8 mouse cellular contexts compared by ENCODE assay signal in the genomic region with DNA sequence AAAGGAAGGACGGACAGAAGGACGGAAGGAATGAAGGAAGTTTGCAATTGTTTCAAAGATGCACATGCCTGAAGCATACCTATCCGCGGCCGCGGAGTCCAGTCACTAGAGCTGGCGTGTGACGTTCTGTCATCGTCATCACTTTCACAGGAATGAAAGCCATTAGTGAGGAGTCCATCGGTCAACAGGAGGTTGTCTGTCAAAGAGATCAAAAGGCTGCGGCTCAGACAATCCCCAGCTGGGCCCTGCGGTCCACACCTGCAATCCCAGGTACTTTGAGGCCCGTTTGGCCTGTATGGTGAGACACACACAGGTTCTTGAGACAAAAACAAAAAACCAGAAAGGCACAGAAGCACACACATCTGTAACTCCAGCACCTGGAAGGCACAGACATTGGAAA. TPM values are rescaled to one million over a fixed set of nuclear protein-coding genes. Genes with fewer than 3 reads are reported as not detected.
DNase-seq lines count a peak whose midpoint lies in the region; ATAC-seq and TF ChIP-seq lines count a peak whose summit lies in the region.

No protein-coding gene starts in this region.

- H3K27ac ChIP-seq in lung, postnatal 0 days (ENCODE audit: low read length), result no peak overlapping the region
- H3K27ac ChIP-seq in heart, embryonic 16.5 days (ENCODE audit: low read length), result no peak overlapping the region
- H3K27ac ChIP-seq in limb, embryonic 11.5 days (replicated peaks; ENCODE audit: low read depth, low read length), result no peak overlapping the region
- H3K27ac ChIP-seq in stomach, embryonic 14.5 days (ENCODE audit: low read length), result no peak overlapping the region

- H3K36me3 ChIP-seq in lung, postnatal 0 days (ENCODE audit: insufficient read depth, low read length), result peaks cover 9% of the 10 kb centered on the region; the same call in 1 of the 2 replicates
- peaks cover 4% of the 10 kb centered on the region; the same call in 1 of the 2 replicates for H3K36me3 ChIP-seq in heart, embryonic 16.5 days (ENCODE audit: control insufficient read depth, insufficient read depth)
- peaks cover 5% of the 10 kb centered on the region; the same call in 1 of the 2 replicates for H3K36me3 ChIP-seq in limb, embryonic 11.5 days (ENCODE audit: control insufficient read depth, insufficient read depth, low read length)
- H3K36me3 ChIP-seq in stomach, embryonic 14.5 days (ENCODE audit: control insufficient read depth, insufficient read depth, low read length), result peaks cover 12% of the 10 kb centered on the region; the same call in 1 of the 2 replicates

- WGBS in lung, postnatal 0 days, result 50% methylated on average over 13 of the region's 13 CpGs
- WGBS in heart, embryonic 16.5 days, result 54% methylated on average over 13 of the region's 13 CpGs
- 47% methylated on average over 13 of the region's 13 CpGs for WGBS in limb, embryonic 11.5 days
- WGBS in stomach, embryonic 14.5 days, result 53% methylated on average over 13 of the region's 13 CpGs

- no peak for DNase-seq in lung, postnatal 0 days (ENCODE audit: low spot score)
- no peak for DNase-seq in lung, postnatal 36 days
- peak; percentile 25 for DNase-seq in limb, embryonic 11.5 days (ENCODE audit: low spot score)
- no peak for DNase-seq in adrenal gland, adult 8-10 months
- DNase-seq in thymus, adult 18-20 months, result no peak
- no peak for DNase-seq in ovary, postnatal 10 days (ENCODE audit: low spot score)

- H3K4me2 ChIP-seq in lung, postnatal 0 days (replicated peaks; ENCODE audit: low read depth, low read length), result peak overlapping the region; percentile 84
- H3K4me2 ChIP-seq in heart, embryonic 16.5 days (ENCODE audit: low read depth, low read length), result peak overlapping the region; percentile 92
- H3K4me2 ChIP-seq in limb, embryonic 11.5 days (ENCODE audit: low read depth, severe bottlenecking), result peak overlapping the region; percentile 62
- peak overlapping the region; percentile 75 for H3K4me2 ChIP-seq in stomach, embryonic 14.5 days (replicated peaks; ENCODE audit: low read depth, low read length)

- no peak for ATAC-seq in lung, postnatal 0 days
- ATAC-seq in heart, embryonic 16.5 days (replicated peaks; ENCODE audit: extremely low read depth, insufficient read depth, low FRiP score), result no peak
- ATAC-seq in limb, embryonic 11.5 days (ENCODE audit: insufficient number of reproducible peaks, low FRiP score, low TSS enrichment, low read depth), result no peak
- no peak for ATAC-seq in stomach, embryonic 14.5 days (ENCODE audit: insufficient number of reproducible peaks, insufficient read depth, low FRiP score, low read depth)

- no peaks in the 10 kb centered on the region for H3K27me3 ChIP-seq in lung, postnatal 0 days (replicated peaks; ENCODE audit: insufficient read depth, low read length)
- H3K27me3 ChIP-seq in heart, embryonic 16.5 days (ENCODE audit: control insufficient read depth, insufficient read depth, low read length), result no peaks in the 10 kb centered on the region
- H3K27me3 ChIP-seq in limb, embryonic 11.5 days (ENCODE audit: control insufficient read depth, insufficient read depth, low read length), result no peaks in the 10 kb centered on the region
- no peaks in the 10 kb centered on the region for H3K27me3 ChIP-seq in stomach, embryonic 14.5 days (ENCODE audit: control insufficient read depth, insufficient read depth, low read length)

- no peaks in the 10 kb centered on the region for H3K9me3 ChIP-seq in lung, postnatal 0 days (ENCODE audit: low read length)
- H3K9me3 ChIP-seq in heart, embryonic 16.5 days (replicated peaks; ENCODE audit: control insufficient read depth, low read length), result no peaks in the 10 kb centered on the region
- H3K9me3 ChIP-seq in limb, embryonic 11.5 days (ENCODE audit: control insufficient read depth, low read length), result no peaks in the 10 kb centered on the region
- H3K9me3 ChIP-seq in stomach, embryonic 14.5 days (ENCODE audit: control insufficient read depth, low read depth, low read length), result no peaks in the 10 kb centered on the region

- H3K4me1 ChIP-seq in lung, postnatal 0 days (ENCODE audit: insufficient read depth, low read depth, low read length), result peaks cover 12% of the 10 kb centered on the region; the same call in 1 of the 2 replicates
- peaks cover 15% of the 10 kb centered on the region for H3K4me1 ChIP-seq in heart, embryonic 16.5 days (ENCODE audit: control insufficient read depth, insufficient read depth, low read length)
- peaks cover 6% of the 10 kb centered on the region; the same call in 1 of the 2 replicates for H3K4me1 ChIP-seq in limb, embryonic 11.5 days (ENCODE audit: control insufficient read depth, insufficient read depth, low read length)
- peaks cover 11% of the 10 kb centered on the region; the same call in 1 of the 2 replicates for H3K4me1 ChIP-seq in stomach, embryonic 14.5 days (ENCODE audit: control insufficient read depth, insufficient read depth, low read length)

- H3K4me3 ChIP-seq in lung, postnatal 0 days (ENCODE audit: low read depth, low read length), result no peak overlapping the region; the same call in 1 of the 2 replicates
- H3K4me3 ChIP-seq in heart, embryonic 16.5 days (ENCODE audit: low read length), result peak overlapping the region; percentile 81
- H3K4me3 ChIP-seq in limb, embryonic 11.5 days (ENCODE audit: low read depth, low read length), result peak overlapping the region; percentile 62
- peak overlapping the region; percentile 55 for H3K4me3 ChIP-seq in stomach, embryonic 14.5 days (ENCODE audit: low read depth, low read length)

- 0 out of 2 replicates have a peak overlapping the region, but pooled peaks have one; percentile 5 for H3K9ac ChIP-seq in lung, postnatal 0 days (replicated peaks; ENCODE audit: low read depth)
- H3K9ac ChIP-seq in heart, embryonic 16.5 days (ENCODE audit: low read length), result peak overlapping the region; percentile 96
- no peak overlapping the region; the same call in 1 of the 2 replicates for H3K9ac ChIP-seq in limb, embryonic 11.5 days (ENCODE audit: low read length)
- no peak overlapping the region for H3K9ac ChIP-seq in stomach, embryonic 14.5 days (replicated peaks; ENCODE audit: low read depth, low read length)

- no peak for TF ChIP-seq CTCF in lung, postnatal 0 days (IDR thresholded peaks at IDR 0.05)

- no peak for TF ChIP-seq EP300 in lung, postnatal 0 days (IDR thresholded peaks at IDR 0.05)

RNA-seq across cellular contexts. Expression of a gene that starts 44.6 kb away (rescaled TPM):
- polyA plus RNA-seq in lung, postnatal 0 days (2015; fragmentation: Nextera tagmentation; extraction: Ambion mirVana), result 5.4 and 5.5 TPM in 2 replicates
- 2.6 and 2.7 TPM in 2 replicates for polyA plus RNA-seq in heart, embryonic 16.5 days (2015; fragmentation: Nextera tagmentation; extraction: Ambion mirVana)
- 13.0 and 15.6 TPM in 2 replicates for polyA plus RNA-seq in limb, embryonic 11.5 days (2014; fragmentation: Nextera tagmentation; extraction: Ambion mirVana)
- 8.1 and 8.6 TPM in 2 replicates for polyA plus RNA-seq in stomach, embryonic 14.5 days (2014; fragmentation: Nextera tagmentation; extraction: Ambion mirVana)
- total RNA-seq in adrenal gland, adult 8-10 months (2022), result 10 to 100 TPM; 14.0 to 21.8 (median 16.9) TPM

RNA-seq across cellular contexts. Expression of a gene that starts 45.3 kb away (rescaled TPM):
- polyA plus RNA-seq in lung, postnatal 0 days (2015; fragmentation: Nextera tagmentation; extraction: Ambion mirVana), result 18.4 and 20.0 TPM in 2 replicates
- polyA plus RNA-seq in heart, embryonic 16.5 days (2015; fragmentation: Nextera tagmentation; extraction: Ambion mirVana), result 6.6 and 7.5 TPM in 2 replicates
- 11.7 and 14.7 TPM in 2 replicates for polyA plus RNA-seq in limb, embryonic 11.5 days (2014; fragmentation: Nextera tagmentation; extraction: Ambion mirVana)
- 8.7 and 10.0 TPM in 2 replicates for polyA plus RNA-seq in stomach, embryonic 14.5 days (2014; fragmentation: Nextera tagmentation; extraction: Ambion mirVana)
- 10 to 100 TPM; 18.1 to 40.9 (median 28.0) TPM for total RNA-seq in adrenal gland, adult 8-10 months (2022)

Comparison
In these comparisons a context has a peak if more than half of its experiments do, and no peak if none do; other contexts are left out.
1. H3K9ac ChIP-seq: peak in lung, postnatal 0 days (single experiment) and heart, embryonic 16.5 days (single experiment); none in limb, embryonic 11.5 days (single experiment) and stomach, embryonic 14.5 days (single experiment).
2. Peak in every context shown above with its lines, with median percentiles within 50 percentile points of each other: H3K4me2 ChIP-seq.